Mouse (Mus musculus) liver, adult 2 months (tissue): ENCODE results near the gene Gna13. TPM values are rescaled to one million over a fixed set of nuclear protein-coding genes. Genes with fewer than 3 reads are reported as not detected.
A peak's percentile ranks its signal among the peaks of the same experiment; 100 is the strongest.

Experiments used
- DNase-seq: peaks from one replicate; pipeline ENCODE4 v3.0.0-alpha.2; 2011; ENCODE audit warnings: low read depth, low spot score; ENCODE audit errors: extremely low read depth
- H3K27ac ChIP-seq: fragments of 200-500 bp; replicated peaks from 2 replicates; pipeline ENCODE4 v1.5.1; 2012; ENCODE audit warnings: low read depth, mild to moderate bottlenecking, control low read depth, inconsistent platforms, low read length; ENCODE audit not compliant: insufficient read depth
- H3K27me3 ChIP-seq: fragments of 200-500 bp; 2 replicates; pipeline ENCODE4 v1.6.1; 2012; ENCODE audit warnings: mild to moderate bottlenecking, moderate library complexity, low read length, inconsistent platforms; ENCODE audit not compliant: control insufficient read depth, insufficient read depth
- H3K36me3 ChIP-seq: fragments of 200-500 bp; 2 replicates; pipeline ENCODE4 v1.6.1; 2012; ENCODE audit warnings: low read length, inconsistent platforms; ENCODE audit not compliant: control insufficient read depth, insufficient read depth
- H3K4me1 ChIP-seq: fragments of 200-500 bp; 2 replicates; pipeline ENCODE4 v1.6.1; 2011; ENCODE audit warnings: low read length; ENCODE audit not compliant: control insufficient read depth, insufficient read depth
- H3K4me3 ChIP-seq: fragments of 200-500 bp; 2 replicates; pipeline ENCODE4 v1.5.1; 2011; ENCODE audit warnings: low read depth, mild to moderate bottlenecking, control low read depth, low read length, moderate library complexity; ENCODE audit not compliant: insufficient read depth
- H3K79me2 ChIP-seq: fragments of 200-500 bp; 2 replicates; pipeline ENCODE4 v1.6.1; 2012; ENCODE audit warnings: inconsistent platforms, mild to moderate bottlenecking, low read length, moderate library complexity; ENCODE audit not compliant: control insufficient read depth, insufficient read depth
- H3K9ac ChIP-seq: fragments of 200-500 bp; 2 replicates; pipeline ENCODE4 v1.6.1; 2012; ENCODE audit warnings: low read depth, mild to moderate bottlenecking, control low read depth, inconsistent platforms, low read length
- CTCF ChIP-seq: fragments of 200-500 bp; IDR thresholded peaks from 2 replicates; pipeline ENCODE4 v1.5.1; 2011; ENCODE audit warnings: low read depth, low read length, control low read depth
- POLR2A ChIP-seq: fragments of 200-500 bp; IDR thresholded peaks from 2 replicates; pipeline ENCODE4 v1.6.1; 2011; ENCODE audit warnings: low read length, control low read depth; ENCODE audit not compliant: insufficient read depth; ENCODE audit errors: extremely low read depth
- WGBS: fragments of 180-500 bp; shearing (Covaris S2); methylation state at CpG from one replicate; pipeline ENCODE4 v1.1.7; 2018; 5-methylcytosine and 5-hydroxymethylcytosine counted together
- polyA plus RNA-seq: library from polyadenylated mRNA; depleted of rRNA; stranded (reverse); fragments of >200 nt; gene quantifications from 2 replicates; pipeline ENCODE4 v1.2.3, GENCODE M21; 2012
- total RNA-seq: library from RNA; depleted of rRNA; stranded (reverse); fragments of >200 nt; gene quantifications from 2 replicates; pipeline ENCODE4 v1.2.3, GENCODE M21; 2014

The Gna13 gene
- total and polyA plus RNA-seq, 2 experiments: 13.7 to 18.0 TPM

- no peak for DNase-seq
- 27% methylated on average over 1 of the region's 1 CpGs for WGBS
- no peaks in the 10 kb centered on the region for H3K27me3 ChIP-seq
- no peak overlapping the region for H3K27ac ChIP-seq
- peaks cover 2% of the 10 kb centered on the region; the same call in 1 of the 2 replicates for H3K4me1 ChIP-seq
- H3K79me2 ChIP-seq: no peaks in the 10 kb centered on the region
- H3K36me3 ChIP-seq: no peaks in the 10 kb centered on the region
- TF ChIP-seq CTCF (no peak), POLR2A (no peak)
- H3K9ac ChIP-seq: no peak overlapping the region
- H3K4me3 ChIP-seq: no peak overlapping the region
Measured at GRCm38 (mm10) chr11:109423294-109423693, 60.7 kb downstream of the Gna13 start.

- Histone ChIP-seq H3K4me3 (peak within 1 kb of the TSS; percentile 68), H3K36me3 (peaks cover 6% of the 10 kb centered on the region), H3K79me2 (no peaks in the 10 kb centered on the region), H3K27ac (peak within 1 kb of the TSS; percentile 21; the same call in 1 of the 2 replicates), H3K9ac (peak within 1 kb of the TSS; percentile 72), H3K4me1 (peaks cover 2% of the 10 kb centered on the region; the same call in 1 of the 2 replicates), H3K27me3 (no peaks in the 10 kb centered on the region)
- WGBS: under 1% methylated on average over 65 of the region's 65 CpGs
- TF ChIP-seq POLR2A (peak; percentile 81), CTCF (peak; percentile 90)
- peak; percentile 93 for DNase-seq
Measured at GRCm38 (mm10) chr11:109425392-109426271, 63.0 kb downstream of the Gna13 start, which contains the start of gene Amz2. Amz2 (plus strand) TSS chr11:109425946.

GRCm38 (mm10) chr11:109426272-109426586 is 63.6 kb downstream of the Gna13 start:
- WGBS: 1% methylated on average over 11 of the region's 11 CpGs
- TF ChIP-seq CTCF (no peak), POLR2A (no peak)
- Histone ChIP-seq H3K9ac (peak overlapping the region; percentile 72), H3K27me3 (no peaks in the 10 kb centered on the region), H3K79me2 (no peaks in the 10 kb centered on the region), H3K4me3 (peak overlapping the region; percentile 68), H3K36me3 (peaks cover 10% of the 10 kb centered on the region), H3K4me1 (peaks cover 2% of the 10 kb centered on the region; the same call in 1 of the 2 replicates), H3K27ac (peak overlapping the region; percentile 21; the same call in 1 of the 2 replicates)
- no peak for DNase-seq

- no peak for DNase-seq
- H3K27ac ChIP-seq: no peak overlapping the region
- WGBS: 96% methylated on average over 5 of the region's 5 CpGs
- TF ChIP-seq CTCF: no peak
- TF ChIP-seq POLR2A: no peak
- H3K4me1 ChIP-seq: peaks cover 2% of the 10 kb centered on the region; the same call in 1 of the 2 replicates
- H3K9ac ChIP-seq: no peak overlapping the region
- H3K4me3 ChIP-seq: no peak overlapping the region
- peaks cover 10% of the 10 kb centered on the region for H3K36me3 ChIP-seq
- H3K27me3 ChIP-seq: no peaks in the 10 kb centered on the region
- no peaks in the 10 kb centered on the region for H3K79me2 ChIP-seq
Measured at GRCm38 (mm10) chr11:109427353-109427752, 64.7 kb downstream of the Gna13 start.

- Histone ChIP-seq H3K79me2 (no peaks in the 10 kb centered on the region), H3K27me3 (no peaks in the 10 kb centered on the region), H3K36me3 (peaks cover 16% of the 10 kb centered on the region), H3K4me3 (no peak overlapping the region), H3K9ac (no peak overlapping the region), H3K4me1 (no peaks in the 10 kb centered on the region), H3K27ac (no peak overlapping the region)
- TF ChIP-seq POLR2A (no peak), CTCF (no peak)
- 85% methylated on average over 16 of the region's 16 CpGs for WGBS
- no peak for DNase-seq
Measured at GRCm38 (mm10) chr11:109434233-109434798, 71.7 kb downstream of the Gna13 start.
